Mouse (Mus musculus): ENCODE measurements around the gene Rhox6. TPM values are rescaled to one million over a fixed set of nuclear protein-coding genes. Genes with fewer than 3 reads are reported as not detected.
"Not testable (repeated sequence)": the region's sequence is repeated elsewhere in the genome, so short reads cannot be mapped to it uniquely, and the experiment has no call there.

Rhox6 gene
- polyA plus RNA-seq (2014; fragmentation: Nextera tagmentation; extraction: Ambion mirVana): not detected in 2 replicates

- H3K4me2 ChIP-seq (replicated peaks); H3K36me3 ChIP-seq (replicated peaks; ENCODE audit: control insufficient read depth, insufficient read depth); H3K27me3 ChIP-seq (ENCODE audit: control insufficient read depth, insufficient read depth, low read length); DNase-seq (ENCODE audit: low spot score); H3K4me1 ChIP-seq (replicated peaks; ENCODE audit: control insufficient read depth, insufficient read depth, low read length); ATAC-seq (ENCODE audit: low FRiP score); H3K27ac ChIP-seq; H3K4me3 ChIP-seq (replicated peaks; ENCODE audit: low read length); H3K9ac ChIP-seq; H3K9me3 ChIP-seq (ENCODE audit: control insufficient read depth, low read length): not testable (repeated sequence)
- 94% methylated on average over 4 of the region's 12 CpGs for WGBS
These were observed at the start of gene Rhox6 for GRCm38 (mm10) chrX:37826610-37827009. Rhox6 (plus strand) TSS chrX:37826910.

DNA sequence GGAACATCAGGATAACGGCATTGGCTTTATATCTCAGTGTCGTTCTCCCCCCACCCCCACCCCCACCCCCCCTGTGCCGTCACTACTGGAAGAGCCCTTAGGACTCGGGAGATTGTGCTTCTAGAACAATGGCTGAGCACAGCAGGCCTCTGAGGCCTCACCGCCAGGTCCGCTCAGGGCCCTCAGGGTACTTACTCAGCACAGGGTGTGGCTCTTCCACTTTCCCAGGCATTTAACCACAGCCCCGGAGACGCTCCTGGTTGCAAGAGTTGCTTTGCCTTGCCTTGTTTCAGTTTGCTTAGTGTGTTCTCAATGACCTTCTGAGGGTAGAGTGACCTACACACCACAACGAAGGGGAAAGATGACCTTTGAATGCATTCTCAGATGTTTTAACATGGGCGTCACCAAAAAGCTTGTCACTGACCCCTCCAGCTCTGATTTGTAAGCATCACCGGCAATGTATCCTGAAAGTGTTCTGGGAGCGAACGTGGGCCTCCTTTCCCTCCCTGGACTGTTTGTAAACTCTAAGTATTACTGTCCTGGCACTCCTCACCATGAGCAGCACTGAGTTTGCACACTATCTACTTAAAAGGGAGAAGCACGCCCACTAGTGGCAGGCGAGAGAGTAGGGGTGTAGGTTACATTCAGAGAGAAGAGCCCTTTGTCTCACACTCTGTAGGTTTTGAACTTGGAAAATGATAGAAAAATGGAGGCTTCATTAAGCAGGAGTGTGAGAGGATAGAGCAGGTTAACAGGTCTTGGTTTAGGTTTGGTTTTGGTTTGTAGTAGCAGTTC is 19.2 kb upstream of the Rhox6 start:
- no peak overlapping the region for H3K4me3 ChIP-seq (replicated peaks; ENCODE audit: low read length)
- H3K27ac ChIP-seq: no peak overlapping the region
- DNase-seq (ENCODE audit: low spot score): no peak
- no peaks in the 10 kb centered on the region for H3K9me3 ChIP-seq (ENCODE audit: control insufficient read depth, low read length)
- no peaks in the 10 kb centered on the region for H3K4me1 ChIP-seq (replicated peaks; ENCODE audit: control insufficient read depth, insufficient read depth, low read length)
- H3K36me3 ChIP-seq (replicated peaks; ENCODE audit: control insufficient read depth, insufficient read depth): no peaks in the 10 kb centered on the region
- 86% methylated on average over 15 of the region's 15 CpGs for whole genome bisulfite sequencing
- no peak overlapping the region for H3K9ac ChIP-seq
- no peak for ATAC-seq (ENCODE audit: low FRiP score)
- H3K27me3 ChIP-seq (ENCODE audit: control insufficient read depth, insufficient read depth, low read length): no peaks in the 10 kb centered on the region
- H3K4me2 ChIP-seq (replicated peaks): no peak overlapping the region

DNA sequence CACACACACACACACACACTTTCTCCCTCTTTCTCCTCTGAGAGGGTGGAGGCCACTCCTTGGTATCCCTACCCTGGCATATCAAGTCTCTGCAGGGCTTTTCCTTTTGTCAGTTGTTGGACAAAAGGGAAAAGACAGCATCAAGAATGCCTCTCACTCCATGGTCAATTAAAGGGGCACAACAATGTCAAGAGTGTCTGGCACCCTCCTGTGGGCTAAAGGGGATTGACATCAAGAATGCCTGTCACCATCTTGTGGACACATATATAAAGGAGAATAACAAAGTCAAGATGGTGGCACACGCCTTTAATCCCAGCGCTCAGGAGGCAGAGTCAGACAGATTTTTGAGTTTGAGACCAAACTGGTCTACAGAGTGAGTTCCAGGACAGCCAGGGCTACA is 17.3 kb upstream of the Rhox6 start:
- no peak overlapping the region for H3K4me3 ChIP-seq (replicated peaks; ENCODE audit: low read length)
- H3K27ac ChIP-seq: no peak overlapping the region
- ATAC-seq (ENCODE audit: low FRiP score) (no peak), DNase-seq (ENCODE audit: low spot score) (no peak)
- H3K4me2 ChIP-seq (replicated peaks): no peak overlapping the region
- H3K27me3 ChIP-seq (ENCODE audit: control insufficient read depth, insufficient read depth, low read length): no peaks in the 10 kb centered on the region
- H3K9me3 ChIP-seq (ENCODE audit: control insufficient read depth, low read length): no peaks in the 10 kb centered on the region
- no peaks in the 10 kb centered on the region for H3K4me1 ChIP-seq (replicated peaks; ENCODE audit: control insufficient read depth, insufficient read depth, low read length)
- no peak overlapping the region for H3K9ac ChIP-seq
- H3K36me3 ChIP-seq (replicated peaks; ENCODE audit: control insufficient read depth, insufficient read depth): no peaks in the 10 kb centered on the region
- 77% methylated on average over 2 of the region's 2 CpGs for WGBS

- Histone ChIP-seq H3K27me3 (ENCODE audit: control insufficient read depth, insufficient read depth, low read length) (no peaks in the 10 kb centered on the region), H3K4me3 (replicated peaks; ENCODE audit: low read length) (no peak overlapping the region), H3K9me3 (ENCODE audit: control insufficient read depth, low read length) (no peaks in the 10 kb centered on the region), H3K27ac (no peak overlapping the region), H3K4me2 (replicated peaks) (no peak overlapping the region), H3K36me3 (replicated peaks; ENCODE audit: control insufficient read depth, insufficient read depth) (no peaks in the 10 kb centered on the region), H3K4me1 (replicated peaks; ENCODE audit: control insufficient read depth, insufficient read depth, low read length) (no peaks in the 10 kb centered on the region), H3K9ac (no peak overlapping the region)
- no peak for ATAC-seq (ENCODE audit: low FRiP score)
- 31% methylated on average over 5 of the region's 5 CpGs for WGBS
- DNase-seq (ENCODE audit: low spot score): peak; percentile 36
These were observed 15.5 kb upstream of the Rhox6 start for GRCm38 (mm10) chrX:37811179-37811578.

DNA sequence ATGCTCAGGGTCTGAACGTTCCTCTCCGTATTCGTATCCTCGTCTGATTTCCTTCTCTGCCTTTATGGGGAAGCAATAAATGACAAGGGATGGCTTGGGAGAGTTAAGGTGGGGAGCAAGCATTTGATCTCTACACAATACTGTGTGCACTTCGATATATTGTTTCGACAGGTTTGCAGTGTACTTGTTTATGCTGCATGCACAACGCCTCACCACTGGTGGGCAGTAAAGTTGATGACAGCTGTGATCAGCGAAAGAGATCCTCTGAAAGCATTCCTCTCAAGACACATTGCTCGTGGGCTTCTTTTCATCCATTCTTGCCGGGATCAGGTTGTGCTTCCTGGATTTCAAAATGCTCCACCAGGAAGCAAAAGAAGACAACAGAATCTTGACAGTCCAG is 11.0 kb upstream of the Rhox6 start:
- Histone ChIP-seq H3K9me3 (ENCODE audit: control insufficient read depth, low read length) (no peaks in the 10 kb centered on the region), H3K4me3 (replicated peaks; ENCODE audit: low read length) (no peak overlapping the region), H3K9ac (no peak overlapping the region), H3K4me2 (replicated peaks) (no peak overlapping the region), H3K36me3 (replicated peaks; ENCODE audit: control insufficient read depth, insufficient read depth) (no peaks in the 10 kb centered on the region), H3K27ac (no peak overlapping the region), H3K27me3 (ENCODE audit: control insufficient read depth, insufficient read depth, low read length) (no peaks in the 10 kb centered on the region), H3K4me1 (replicated peaks; ENCODE audit: control insufficient read depth, insufficient read depth, low read length) (no peaks in the 10 kb centered on the region)
- DNase-seq (ENCODE audit: low spot score): no peak
- no peak for ATAC-seq (ENCODE audit: low FRiP score)
- 74% methylated on average over 10 of the region's 10 CpGs for WGBS

DNA sequence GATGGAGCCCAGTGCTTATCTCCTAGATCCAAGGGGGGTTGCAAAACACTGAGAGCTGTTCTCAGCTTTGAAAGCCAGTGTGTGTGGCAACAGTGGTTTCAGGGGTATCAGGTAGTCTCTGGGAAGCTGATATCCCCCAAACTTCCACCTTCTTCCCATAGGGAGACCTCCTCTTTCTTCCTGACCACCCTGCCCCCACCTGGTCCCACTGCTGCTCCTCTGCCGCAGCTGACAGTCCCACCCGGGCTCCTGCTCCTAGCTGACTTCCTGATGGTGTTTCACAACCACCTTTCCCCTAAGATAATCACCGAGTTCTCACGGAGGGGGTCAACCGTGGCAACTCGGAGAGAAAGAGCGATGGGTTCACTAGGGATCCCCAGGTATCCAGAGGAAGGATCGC is 4.7 kb downstream of the Rhox6 start, which contains the start of gene Rhox7a:
Gene Rhox7a (plus strand): TSS at position 301 of the 400 bp plus-strand sequence.
- not testable (repeated sequence) for DNase-seq (ENCODE audit: low spot score); H3K27me3 ChIP-seq (ENCODE audit: control insufficient read depth, insufficient read depth, low read length); H3K4me3 ChIP-seq (replicated peaks; ENCODE audit: low read length); ATAC-seq (ENCODE audit: low FRiP score); H3K4me2 ChIP-seq (replicated peaks); H3K4me1 ChIP-seq (replicated peaks; ENCODE audit: control insufficient read depth, insufficient read depth, low read length); H3K36me3 ChIP-seq (replicated peaks; ENCODE audit: control insufficient read depth, insufficient read depth); H3K27ac ChIP-seq; H3K9ac ChIP-seq; H3K9me3 ChIP-seq (ENCODE audit: control insufficient read depth, low read length)
- WGBS: 93% methylated on average over 8 of the region's 8 CpGs

GRCm38 (mm10) chrX:37871641-37872040 is 44.9 kb downstream of the Rhox6 start:
- Histone ChIP-seq H3K4me2 (replicated peaks) (no peak overlapping the region), H3K27me3 (ENCODE audit: control insufficient read depth, insufficient read depth, low read length) (no peaks in the 10 kb centered on the region), H3K27ac (no peak overlapping the region), H3K9me3 (ENCODE audit: control insufficient read depth, low read length) (no peaks in the 10 kb centered on the region), H3K4me1 (replicated peaks; ENCODE audit: control insufficient read depth, insufficient read depth, low read length) (no peaks in the 10 kb centered on the region), H3K4me3 (replicated peaks; ENCODE audit: low read length) (no peak overlapping the region), H3K9ac (no peak overlapping the region), H3K36me3 (replicated peaks; ENCODE audit: control insufficient read depth, insufficient read depth) (no peaks in the 10 kb centered on the region)
- ATAC-seq (ENCODE audit: low FRiP score): no peak
- 100% methylated on average over 2 of the region's 2 CpGs for WGBS
- DNase-seq (ENCODE audit: low spot score): no peak

GRCm38 (mm10) chrX:37878844-37879243 is 52.1 kb downstream of the Rhox6 start, which contains the start of gene Rhox8:
Rhox8 (minus strand) TSS chrX:37878944.
- ATAC-seq (ENCODE audit: low FRiP score) (no peak), DNase-seq (ENCODE audit: low spot score) (no peak)
- Histone ChIP-seq H3K4me3 (replicated peaks; ENCODE audit: low read length) (no peak within 1 kb of the TSS), H3K4me1 (replicated peaks; ENCODE audit: control insufficient read depth, insufficient read depth, low read length) (no peaks in the 10 kb centered on the region), H3K4me2 (replicated peaks) (no peak within 1 kb of the TSS), H3K9ac (no peak within 1 kb of the TSS), H3K27me3 (ENCODE audit: control insufficient read depth, insufficient read depth, low read length) (no peaks in the 10 kb centered on the region), H3K36me3 (replicated peaks; ENCODE audit: control insufficient read depth, insufficient read depth) (no peaks in the 10 kb centered on the region), H3K9me3 (ENCODE audit: control insufficient read depth, low read length) (no peaks in the 10 kb centered on the region), H3K27ac (no peak within 1 kb of the TSS)
- WGBS: 74% methylated on average over 4 of the region's 4 CpGs
